Mouse (Mus musculus) heart, embryonic 13.5 days (tissue): ENCODE measurements around the gene Map3k19. TPM values are rescaled to one million over a fixed set of nuclear protein-coding genes. Genes with fewer than 3 reads are reported as not detected.

Source experiments
- ATAC-seq: fragments of 200-750 bp; cut with Nextera tagmentation; 2 replicates; pipeline ENCODE4 v1.8.0; 2017; ENCODE audit warnings: moderate TSS enrichment; ENCODE audit not compliant: insufficient number of reproducible peaks, low FRiP score, low TSS enrichment; ENCODE audit errors: extremely low read depth
- H3K27ac ChIP-seq: fragments of 300-500 bp; sonication (generic); replicated peaks from 2 replicates; pipeline ENCODE4 v1.5.1; 2015; ENCODE audit warnings: moderate library complexity, mild to moderate bottlenecking, inconsistent platforms
- H3K27me3 ChIP-seq: fragments of 300-500 bp; sonication (generic); replicated peaks from 2 replicates; pipeline ENCODE4 v1.6.1; 2015; ENCODE audit warnings: mild to moderate bottlenecking, inconsistent platforms
- H3K36me3 ChIP-seq: fragments of 300-500 bp; sonication (generic); 2 replicates; pipeline ENCODE4 v1.6.1; 2015; ENCODE audit warnings: mild to moderate bottlenecking, inconsistent platforms
- H3K4me1 ChIP-seq: fragments of 300-500 bp; sonication (generic); 2 replicates; pipeline ENCODE4 v1.6.1; 2015; ENCODE audit warnings: inconsistent platforms
- H3K4me2 ChIP-seq: fragments of 300-500 bp; sonication (generic); 2 replicates; pipeline ENCODE4 v1.6.1; 2015; ENCODE audit warnings: inconsistent platforms, mild to moderate bottlenecking, moderate library complexity
- H3K4me3 ChIP-seq: fragments of 300-500 bp; sonication (generic); 2 replicates; pipeline ENCODE4 v1.5.1; 2015; ENCODE audit warnings: moderate library complexity, mild to moderate bottlenecking, inconsistent platforms
- H3K9ac ChIP-seq: fragments of 300-500 bp; sonication (generic); 2 replicates; pipeline ENCODE4 v1.6.1; 2015; ENCODE audit warnings: inconsistent platforms, mild to moderate bottlenecking, moderate library complexity
- H3K9me3 ChIP-seq: fragments of 300-500 bp; sonication (generic); 2 replicates; pipeline ENCODE4 v1.6.1; 2016; ENCODE audit warnings: inconsistent platforms
- WGBS: fragments of 180-500 bp; shearing (Covaris S2); methylation state at CpG from one replicate; pipeline ENCODE4 v1.1.7; 2015; ENCODE audit warnings: mixed read lengths; 5-methylcytosine and 5-hydroxymethylcytosine counted together
- polyA plus RNA-seq: library from polyadenylated mRNA; unstranded; fragments of >200 nt; fragmentation: Nextera tagmentation; extraction: Ambion mirVana; gene quantifications from 2 replicates; pipeline ENCODE4 v1.2.1, GENCODE M21; 2015

Map3k19 gene
- polyA plus RNA-seq, 1 experiment from 2014 or later: 0.04 TPM

- WGBS: 38% methylated on average over 5 of the region's 5 CpGs
- Histone ChIP-seq H3K4me2 (no peak overlapping the region), H3K9ac (no peak overlapping the region), H3K36me3 (no peaks in the 10 kb centered on the region), H3K4me1 (no peaks in the 10 kb centered on the region), H3K27me3 (no peaks in the 10 kb centered on the region), H3K4me3 (no peak overlapping the region), H3K27ac (no peak overlapping the region), H3K9me3 (no peaks in the 10 kb centered on the region)
- no peak for ATAC-seq
These were observed 9.4 kb downstream of the Map3k19 start for GRCm38 (mm10) chr1:127845472-127845871.

- no peak overlapping the region for H3K4me2 ChIP-seq
- H3K27ac ChIP-seq: no peak overlapping the region
- H3K4me1 ChIP-seq: peaks cover 6% of the 10 kb centered on the region
- no peak overlapping the region for H3K9ac ChIP-seq
- H3K4me3 ChIP-seq: no peak overlapping the region
- 59% methylated on average over 1 of the region's 1 CpGs for WGBS
- no peaks in the 10 kb centered on the region for H3K36me3 ChIP-seq
- no peak for ATAC-seq
- no peaks in the 10 kb centered on the region for H3K27me3 ChIP-seq
- no peaks in the 10 kb centered on the region for H3K9me3 ChIP-seq
These were observed 16.2 kb downstream of the Map3k19 start for GRCm38 (mm10) chr1:127838602-127839001.

- no peaks in the 10 kb centered on the region for H3K36me3 ChIP-seq
- H3K9ac ChIP-seq: no peak overlapping the region
- H3K27me3 ChIP-seq: no peaks in the 10 kb centered on the region
- H3K4me1 ChIP-seq: peaks cover 6% of the 10 kb centered on the region
- 75% methylated on average over 4 of the region's 4 CpGs for WGBS
- H3K4me3 ChIP-seq: no peak overlapping the region
- no peak for ATAC-seq
- no peak overlapping the region for H3K27ac ChIP-seq
- no peaks in the 10 kb centered on the region for H3K9me3 ChIP-seq
- H3K4me2 ChIP-seq: no peak overlapping the region
These were observed 18.2 kb downstream of the Map3k19 start for GRCm38 (mm10) chr1:127836619-127837018.

- Histone ChIP-seq H3K4me2 (no peak overlapping the region), H3K27ac (no peak overlapping the region), H3K4me1 (peaks cover 6% of the 10 kb centered on the region), H3K36me3 (no peaks in the 10 kb centered on the region), H3K9me3 (no peaks in the 10 kb centered on the region), H3K9ac (no peak overlapping the region), H3K4me3 (no peak overlapping the region), H3K27me3 (no peaks in the 10 kb centered on the region)
- WGBS: 47% methylated on average over 4 of the region's 4 CpGs
- ATAC-seq: no peak
These were observed 20.6 kb downstream of the Map3k19 start for GRCm38 (mm10) chr1:127834202-127834601.

- no peaks in the 10 kb centered on the region for H3K36me3 ChIP-seq
- no peak overlapping the region for H3K4me2 ChIP-seq
- no peak overlapping the region for H3K4me3 ChIP-seq
- no peak for ATAC-seq
- H3K27ac ChIP-seq: no peak overlapping the region
- no peaks in the 10 kb centered on the region for H3K9me3 ChIP-seq
- H3K27me3 ChIP-seq: no peaks in the 10 kb centered on the region
- H3K4me1 ChIP-seq: peaks cover 6% of the 10 kb centered on the region
- no peak overlapping the region for H3K9ac ChIP-seq
- WGBS: 36% methylated on average over 2 of the region's 2 CpGs
These were observed 21.1 kb downstream of the Map3k19 start for GRCm38 (mm10) chr1:127833714-127834113.

- Histone ChIP-seq H3K9ac (no peak overlapping the region), H3K36me3 (no peaks in the 10 kb centered on the region), H3K4me2 (no peak overlapping the region), H3K9me3 (no peaks in the 10 kb centered on the region), H3K4me3 (no peak overlapping the region), H3K27me3 (no peaks in the 10 kb centered on the region), H3K4me1 (peaks cover 6% of the 10 kb centered on the region), H3K27ac (no peak overlapping the region)
- ATAC-seq: no peak
- 75% methylated on average over 13 of the region's 13 CpGs for WGBS
These were observed 24.5 kb downstream of the Map3k19 start for GRCm38 (mm10) chr1:127830215-127830921.

- Histone ChIP-seq H3K36me3 (no peaks in the 10 kb centered on the region), H3K4me1 (no peaks in the 10 kb centered on the region), H3K27me3 (no peaks in the 10 kb centered on the region), H3K9me3 (no peaks in the 10 kb centered on the region), H3K4me3 (no peak overlapping the region), H3K27ac (no peak overlapping the region), H3K4me2 (no peak overlapping the region), H3K9ac (no peak overlapping the region)
- no peak for ATAC-seq
- WGBS: 13% methylated on average over 2 of the region's 2 CpGs
These were observed 27.5 kb downstream of the Map3k19 start for GRCm38 (mm10) chr1:127827325-127827724.

- Histone ChIP-seq H3K9me3 (no peaks in the 10 kb centered on the region), H3K27ac (no peak overlapping the region), H3K4me3 (no peak overlapping the region), H3K36me3 (no peaks in the 10 kb centered on the region), H3K27me3 (no peaks in the 10 kb centered on the region), H3K4me1 (peaks cover 14% of the 10 kb centered on the region), H3K4me2 (no peak overlapping the region), H3K9ac (no peak overlapping the region)
- WGBS: 83% methylated on average over 6 of the region's 6 CpGs
- ATAC-seq: no peak
These were observed 38.5 kb downstream of the Map3k19 start for GRCm38 (mm10) chr1:127816381-127816780.

GRCm38 (mm10) chr1:127812929-127813328, 41.9 kb downstream of the Map3k19 start:
- WGBS: 53% methylated on average over 7 of the region's 7 CpGs
- no peak for ATAC-seq
- Histone ChIP-seq H3K27me3 (no peaks in the 10 kb centered on the region), H3K36me3 (peaks cover under 1% of the 10 kb centered on the region; the same call in 1 of the 2 replicates), H3K4me2 (peak overlapping the region; percentile 34), H3K4me3 (no peak overlapping the region), H3K9ac (no peak overlapping the region), H3K9me3 (no peaks in the 10 kb centered on the region), H3K27ac (no peak overlapping the region), H3K4me1 (peaks cover 13% of the 10 kb centered on the region)

- H3K27ac ChIP-seq: no peak overlapping the region
- no peaks in the 10 kb centered on the region for H3K27me3 ChIP-seq
- H3K4me3 ChIP-seq: no peak overlapping the region
- WGBS: 93% methylated on average over 7 of the region's 7 CpGs
- no peak for ATAC-seq
- peaks cover 34% of the 10 kb centered on the region for H3K36me3 ChIP-seq
- no peak overlapping the region for H3K9ac ChIP-seq
- no peaks in the 10 kb centered on the region for H3K9me3 ChIP-seq
- H3K4me2 ChIP-seq: no peak overlapping the region
- H3K4me1 ChIP-seq: peaks cover 10% of the 10 kb centered on the region
These were observed 46.2 kb downstream of the Map3k19 start for GRCm38 (mm10) chr1:127808671-127809070.

GRCm38 (mm10) chr1:127802916-127803315, 51.9 kb downstream of the Map3k19 start:
- no peak for ATAC-seq
- Histone ChIP-seq H3K9ac (no peak overlapping the region), H3K4me3 (no peak overlapping the region), H3K4me2 (no peak overlapping the region), H3K36me3 (peaks cover 74% of the 10 kb centered on the region), H3K27ac (no peak overlapping the region), H3K9me3 (no peaks in the 10 kb centered on the region), H3K27me3 (no peaks in the 10 kb centered on the region), H3K4me1 (peaks cover 9% of the 10 kb centered on the region)
- WGBS: 83% methylated on average over 8 of the region's 8 CpGs

- Histone ChIP-seq H3K4me2 (no peak overlapping the region), H3K27ac (peak overlapping the region; percentile 42; the same call in 1 of the 2 replicates), H3K4me3 (no peak overlapping the region), H3K27me3 (no peaks in the 10 kb centered on the region), H3K9me3 (no peaks in the 10 kb centered on the region), H3K9ac (no peak overlapping the region), H3K36me3 (peaks cover 50% of the 10 kb centered on the region), H3K4me1 (peaks cover 17% of the 10 kb centered on the region)
- ATAC-seq: no peak
- 70% methylated on average over 1 of the region's 1 CpGs for WGBS
These were observed 58.1 kb downstream of the Map3k19 start for GRCm38 (mm10) chr1:127796752-127797151.
